Mouse (Mus musculus) embryonic facial prominence, embryonic 15.5 days (tissue): Measurements from ENCODE around the gene Cnot6. TPM values are rescaled to one million over a fixed set of nuclear protein-coding genes. Genes with fewer than 3 reads are reported as not detected.

Source experiments
- ATAC-seq: fragments of 200-750 bp; cut with Nextera tagmentation; 2 replicates; pipeline ENCODE4 v1.8.0; 2017; ENCODE audit warnings: low read depth, moderate TSS enrichment; ENCODE audit not compliant: insufficient number of reproducible peaks, low FRiP score, low TSS enrichment
- H3K27ac ChIP-seq: fragments of 300-500 bp; sonication (generic); replicated peaks from 2 replicates; pipeline ENCODE4 v1.5.1; 2015; ENCODE audit warnings: mild to moderate bottlenecking, inconsistent platforms
- H3K27me3 ChIP-seq: fragments of 300-500 bp; sonication (generic); 2 replicates; pipeline ENCODE4 v1.6.1; 2015; ENCODE audit warnings: inconsistent platforms
- H3K36me3 ChIP-seq: fragments of 300-500 bp; sonication (generic); 2 replicates; pipeline ENCODE4 v1.6.1; 2015; ENCODE audit warnings: mild to moderate bottlenecking, inconsistent platforms
- H3K4me1 ChIP-seq: fragments of 300-500 bp; sonication (generic); 2 replicates; pipeline ENCODE4 v1.6.1; 2015; ENCODE audit warnings: inconsistent platforms
- H3K4me2 ChIP-seq: fragments of 300-500 bp; sonication (generic); replicated peaks from 2 replicates; pipeline ENCODE4 v1.6.1; 2015; ENCODE audit warnings: mild to moderate bottlenecking, inconsistent platforms
- H3K4me3 ChIP-seq: fragments of 300-500 bp; sonication (generic); replicated peaks from 2 replicates; pipeline ENCODE4 v1.5.1; 2015; ENCODE audit warnings: mild to moderate bottlenecking, inconsistent platforms
- H3K9ac ChIP-seq: fragments of 300-500 bp; sonication (generic); 2 replicates; pipeline ENCODE4 v1.6.1; 2015; ENCODE audit warnings: inconsistent platforms
- H3K9me3 ChIP-seq: fragments of 300-500 bp; sonication (generic); replicated peaks from 2 replicates; pipeline ENCODE4 v1.6.1; 2016; ENCODE audit warnings: inconsistent platforms
- WGBS: fragments of 180-500 bp; shearing (Covaris S2); methylation state at CpG from one replicate; pipeline ENCODE4 v1.1.7; 2015; 5-methylcytosine and 5-hydroxymethylcytosine counted together
- polyA plus RNA-seq: library from polyadenylated mRNA; unstranded; fragments of >200 nt; fragmentation: Nextera tagmentation; extraction: Ambion mirVana; gene quantifications from 2 replicates; pipeline ENCODE4 v1.2.1, GENCODE M21; 2015

Cnot6 gene
- polyA plus RNA-seq, 1 experiment from 2014 or later, result 54.8 TPM

DNA sequence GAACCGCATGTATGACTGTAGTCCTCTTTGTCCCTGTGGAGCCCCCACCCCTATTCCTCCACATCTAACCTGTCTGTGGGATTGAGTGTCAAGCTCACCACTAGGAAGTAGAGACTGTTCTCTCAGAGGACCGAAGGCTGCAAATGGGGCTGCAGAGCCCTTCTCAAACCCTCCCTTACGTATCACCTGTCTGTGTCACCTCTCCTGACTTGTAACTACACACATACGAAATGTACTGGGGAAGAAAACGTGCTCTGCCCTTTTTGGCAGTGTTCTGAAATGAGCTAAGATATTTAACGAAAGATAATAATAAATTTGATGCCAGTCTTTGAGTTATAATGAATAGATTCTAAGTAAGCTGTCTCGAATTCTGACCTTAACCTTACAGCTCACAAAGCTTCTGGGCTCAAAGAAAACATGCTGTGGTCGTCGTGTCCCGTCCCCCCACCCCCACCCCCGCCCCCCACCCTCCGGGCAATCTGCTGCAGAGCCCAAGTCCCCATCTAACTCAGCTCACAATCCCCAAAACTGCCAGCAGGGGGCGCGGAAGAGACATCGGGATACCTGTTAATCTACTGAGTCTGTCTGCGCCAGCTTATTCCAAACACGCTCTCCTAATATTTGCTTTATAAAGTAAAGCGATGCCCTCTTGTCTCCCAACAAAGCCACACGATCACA is 60.0 kb downstream of the Cnot6 start:
- no peak overlapping the region for H3K4me3 ChIP-seq
- no peaks in the 10 kb centered on the region for H3K36me3 ChIP-seq
- H3K27me3 ChIP-seq, result no peaks in the 10 kb centered on the region
- no peaks in the 10 kb centered on the region for H3K9me3 ChIP-seq
- WGBS, result 20% methylated on average over 19 of the region's 19 CpGs
- peaks cover 13% of the 10 kb centered on the region for H3K4me1 ChIP-seq
- peak overlapping the region; percentile 34; the same call in 1 of the 2 replicates for H3K4me2 ChIP-seq
- ATAC-seq, result no peak; the same call in 1 of the 2 replicates
- H3K27ac ChIP-seq, result no peak overlapping the region
- H3K9ac ChIP-seq, result no peak overlapping the region

DNA sequence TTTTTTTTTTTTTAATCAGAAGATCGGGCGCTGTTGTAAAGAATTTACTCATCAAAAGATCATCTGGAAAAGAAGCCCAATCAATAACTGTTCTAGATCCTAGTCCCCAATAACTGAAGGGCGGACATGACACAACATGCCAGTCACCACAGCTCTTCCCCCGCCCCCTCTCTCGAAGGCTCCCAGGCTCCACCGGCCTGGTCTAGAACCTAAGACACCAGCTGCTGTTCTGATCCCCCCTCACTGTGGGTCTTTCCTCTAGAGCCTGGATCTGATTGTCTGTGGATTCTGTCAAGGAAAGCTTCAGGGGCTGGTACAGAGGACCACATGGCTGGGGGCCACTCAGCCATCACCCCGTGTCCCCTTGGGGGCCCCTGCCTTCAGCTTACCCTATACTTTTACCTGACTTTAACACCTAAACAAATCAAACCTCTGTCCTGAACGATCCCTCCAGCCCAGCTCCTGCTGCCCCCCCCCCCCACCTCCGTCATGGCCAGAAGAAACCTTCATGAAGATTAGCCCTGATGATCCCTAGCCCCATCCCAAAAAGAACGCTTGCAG is 60.7 kb downstream of the Cnot6 start:
- H3K4me1 ChIP-seq, result peaks cover 13% of the 10 kb centered on the region
- no peaks in the 10 kb centered on the region for H3K36me3 ChIP-seq
- H3K9ac ChIP-seq, result no peak overlapping the region
- no peak overlapping the region for H3K4me2 ChIP-seq
- H3K27ac ChIP-seq, result no peak overlapping the region
- ATAC-seq, result no peak; the same call in 1 of the 2 replicates
- H3K4me3 ChIP-seq, result no peak overlapping the region
- H3K9me3 ChIP-seq, result no peaks in the 10 kb centered on the region
- H3K27me3 ChIP-seq, result no peaks in the 10 kb centered on the region
- 82% methylated on average over 10 of the region's 10 CpGs for WGBS

DNA sequence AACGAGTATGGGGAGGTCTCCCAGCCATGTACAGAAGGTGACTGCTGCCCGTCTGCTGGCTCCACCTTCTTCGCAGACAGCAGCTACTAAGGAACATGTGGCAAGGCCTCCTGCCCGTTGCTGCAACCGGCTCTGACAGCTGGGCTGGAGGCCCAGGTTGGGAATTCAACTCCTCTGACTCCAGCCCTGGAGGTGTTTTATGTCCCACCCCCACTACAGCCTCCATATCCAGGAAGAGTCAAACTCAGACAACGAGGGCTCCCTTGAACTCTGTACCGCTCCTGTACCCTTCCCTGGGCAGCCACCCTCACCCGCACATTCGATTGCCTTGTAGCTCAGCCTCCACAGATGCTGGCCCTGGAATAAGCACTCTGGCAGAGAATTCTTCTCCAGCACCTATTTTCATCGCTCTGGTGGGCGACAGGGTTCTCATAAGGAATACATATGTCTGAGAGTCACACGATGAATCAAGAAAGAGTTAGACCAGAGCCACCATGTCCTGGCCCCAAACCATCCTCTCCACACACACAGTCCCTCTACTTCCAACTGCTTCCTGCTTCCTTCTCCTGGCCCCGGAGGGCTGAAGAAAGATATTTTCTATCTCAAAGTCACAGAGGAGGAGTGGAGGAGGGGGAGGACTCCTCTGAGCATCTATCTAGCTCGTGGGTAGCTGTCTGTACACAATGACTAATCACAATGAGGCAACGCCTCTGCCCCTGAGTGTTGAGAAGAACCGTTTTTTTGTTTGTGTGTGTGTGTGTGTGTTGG is 61.3 kb downstream of the Cnot6 start:
- ATAC-seq, result no peak
- H3K4me1 ChIP-seq, result peaks cover 13% of the 10 kb centered on the region
- no peak overlapping the region for H3K4me3 ChIP-seq
- WGBS, result 61% methylated on average over 16 of the region's 16 CpGs
- H3K9me3 ChIP-seq, result no peaks in the 10 kb centered on the region
- no peaks in the 10 kb centered on the region for H3K36me3 ChIP-seq
- no peak overlapping the region for H3K27ac ChIP-seq
- no peak overlapping the region for H3K9ac ChIP-seq
- H3K4me2 ChIP-seq, result no peak overlapping the region
- H3K27me3 ChIP-seq, result no peaks in the 10 kb centered on the region

DNA sequence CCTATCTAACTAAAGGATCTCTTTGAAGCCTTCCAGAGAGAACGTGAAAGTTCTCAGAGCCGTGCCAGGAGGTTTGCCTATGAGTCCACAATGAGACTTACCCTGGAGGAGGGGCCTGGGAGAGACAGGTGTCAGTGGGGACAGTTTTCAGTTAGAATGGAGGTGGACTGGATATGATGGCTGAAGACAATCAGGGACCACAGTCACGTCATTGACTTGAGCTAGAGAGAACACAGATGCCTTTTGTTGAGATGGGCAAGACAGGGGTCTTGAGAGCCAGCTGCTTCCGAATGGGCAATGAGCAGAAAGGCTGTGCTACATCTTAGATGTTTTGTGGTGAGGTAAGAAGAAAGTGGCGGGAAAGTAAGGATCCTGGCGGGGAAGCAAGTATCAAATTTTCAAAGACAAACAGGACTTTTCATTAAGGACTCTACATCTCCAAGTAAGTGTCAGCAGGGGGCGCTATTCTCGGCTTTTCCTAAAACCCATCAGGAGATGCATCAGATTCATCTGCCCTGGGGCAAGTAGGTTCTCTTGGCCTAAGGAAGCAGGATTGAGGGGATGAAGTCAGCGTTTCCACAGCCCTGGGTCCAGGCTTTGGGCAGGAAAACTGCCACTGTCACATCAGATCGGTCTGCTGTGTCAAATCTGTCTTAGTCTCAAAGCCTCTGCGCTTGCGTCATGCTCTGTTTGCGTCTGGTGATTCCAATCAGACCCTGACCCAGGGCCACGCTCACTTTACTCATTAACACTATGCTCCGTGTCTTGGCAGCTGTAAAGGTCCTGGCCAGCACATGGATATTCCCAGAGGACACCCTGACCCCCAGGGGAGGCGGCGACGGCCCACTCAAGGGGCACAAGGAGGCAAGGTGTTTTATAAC is 62.2 kb downstream of the Cnot6 start:
- H3K27me3 ChIP-seq, result no peaks in the 10 kb centered on the region
- WGBS, result 49% methylated on average over 18 of the region's 18 CpGs
- H3K9me3 ChIP-seq, result no peaks in the 10 kb centered on the region
- peaks cover 13% of the 10 kb centered on the region for H3K4me1 ChIP-seq
- no peak overlapping the region for H3K4me3 ChIP-seq
- no peak for ATAC-seq
- H3K36me3 ChIP-seq, result no peaks in the 10 kb centered on the region
- H3K4me2 ChIP-seq, result no peak overlapping the region
- no peak overlapping the region for H3K9ac ChIP-seq
- no peak overlapping the region for H3K27ac ChIP-seq

DNA sequence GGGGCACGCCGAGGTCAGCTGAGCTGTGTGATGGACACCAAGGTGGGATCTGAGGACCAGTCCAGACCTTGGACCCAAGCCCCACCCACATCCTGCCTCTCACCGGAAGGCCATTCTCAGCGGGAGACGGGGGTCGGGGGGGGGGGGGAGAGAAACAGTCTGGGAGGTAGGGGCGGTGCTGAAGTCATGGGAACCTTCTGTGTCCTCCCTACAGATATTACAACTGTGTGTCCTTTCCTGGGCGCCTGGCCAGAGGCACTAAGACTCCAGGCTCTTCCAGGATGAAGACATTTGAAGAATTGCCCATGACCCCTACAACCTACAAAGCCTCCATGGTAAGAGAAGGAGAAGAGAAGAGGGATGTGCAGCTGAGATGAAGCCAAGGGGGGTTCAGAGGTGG is 66.8 kb downstream of the Cnot6 start:
- peaks cover 2% of the 10 kb centered on the region for H3K4me1 ChIP-seq
- 64% methylated on average over 8 of the region's 8 CpGs for WGBS
- ATAC-seq, result no peak
- H3K9ac ChIP-seq, result no peak overlapping the region
- no peak overlapping the region for H3K4me2 ChIP-seq
- H3K9me3 ChIP-seq, result no peaks in the 10 kb centered on the region
- no peak overlapping the region for H3K4me3 ChIP-seq
- no peaks in the 10 kb centered on the region for H3K36me3 ChIP-seq
- H3K27ac ChIP-seq, result no peak overlapping the region
- no peaks in the 10 kb centered on the region for H3K27me3 ChIP-seq

DNA sequence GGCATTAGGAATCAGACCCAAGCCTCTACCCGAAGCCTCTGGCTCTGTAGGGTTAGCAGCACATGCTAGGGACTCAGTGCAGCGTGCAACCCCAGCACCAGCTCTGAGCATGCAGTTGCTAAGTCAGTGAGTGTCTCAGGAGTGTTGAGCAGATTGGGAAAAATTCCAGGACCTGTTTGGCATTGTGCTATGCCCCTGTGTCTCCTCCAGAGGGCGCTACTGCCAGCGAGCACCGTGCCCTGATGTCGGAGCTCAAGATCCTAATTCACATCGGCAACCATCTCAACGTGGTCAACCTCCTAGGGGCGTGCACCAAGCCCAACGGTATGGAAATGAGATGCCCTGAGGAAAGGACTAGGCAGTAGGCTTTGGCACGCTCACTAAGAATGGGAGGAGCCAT is 76.1 kb downstream of the Cnot6 start:
- H3K4me3 ChIP-seq, result no peak overlapping the region
- no peak overlapping the region for H3K27ac ChIP-seq
- H3K27me3 ChIP-seq, result peaks cover 61% of the 10 kb centered on the region
- H3K4me2 ChIP-seq, result no peak overlapping the region
- ATAC-seq, result no peak
- no peaks in the 10 kb centered on the region for H3K9me3 ChIP-seq
- peaks cover 10% of the 10 kb centered on the region; the same call in 1 of the 2 replicates for H3K4me1 ChIP-seq
- 5% methylated on average over 11 of the region's 11 CpGs for WGBS
- no peaks in the 10 kb centered on the region for H3K36me3 ChIP-seq
- H3K9ac ChIP-seq, result no peak overlapping the region

DNA sequence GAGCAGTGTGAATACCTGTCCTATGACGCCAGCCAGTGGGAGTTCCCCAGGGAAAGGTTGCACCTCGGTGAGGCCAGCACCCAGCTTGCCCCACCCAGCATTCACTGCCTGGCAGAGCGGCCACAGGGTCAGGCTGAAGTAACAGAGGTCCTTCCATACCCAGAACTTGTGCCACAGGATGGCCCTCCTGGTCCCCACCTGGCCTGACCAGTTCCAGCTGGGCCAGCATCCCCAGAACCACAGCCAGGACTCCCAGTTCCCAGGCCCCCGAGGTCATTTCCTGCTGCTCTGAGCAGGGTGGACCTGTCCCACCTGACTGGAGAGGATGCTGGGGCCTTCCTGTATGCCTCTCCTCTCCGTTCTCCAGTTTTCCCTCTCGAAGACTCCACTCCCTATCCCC is 76.9 kb downstream of the Cnot6 start:
- no peaks in the 10 kb centered on the region for H3K36me3 ChIP-seq
- H3K27me3 ChIP-seq, result peaks cover 61% of the 10 kb centered on the region
- WGBS, result 69% methylated on average over 6 of the region's 6 CpGs
- H3K4me2 ChIP-seq, result no peak overlapping the region
- H3K9me3 ChIP-seq, result no peaks in the 10 kb centered on the region
- no peak for ATAC-seq
- no peak overlapping the region for H3K4me3 ChIP-seq
- H3K9ac ChIP-seq, result no peak overlapping the region
- peaks cover 10% of the 10 kb centered on the region; the same call in 1 of the 2 replicates for H3K4me1 ChIP-seq
- H3K27ac ChIP-seq, result no peak overlapping the region

DNA sequence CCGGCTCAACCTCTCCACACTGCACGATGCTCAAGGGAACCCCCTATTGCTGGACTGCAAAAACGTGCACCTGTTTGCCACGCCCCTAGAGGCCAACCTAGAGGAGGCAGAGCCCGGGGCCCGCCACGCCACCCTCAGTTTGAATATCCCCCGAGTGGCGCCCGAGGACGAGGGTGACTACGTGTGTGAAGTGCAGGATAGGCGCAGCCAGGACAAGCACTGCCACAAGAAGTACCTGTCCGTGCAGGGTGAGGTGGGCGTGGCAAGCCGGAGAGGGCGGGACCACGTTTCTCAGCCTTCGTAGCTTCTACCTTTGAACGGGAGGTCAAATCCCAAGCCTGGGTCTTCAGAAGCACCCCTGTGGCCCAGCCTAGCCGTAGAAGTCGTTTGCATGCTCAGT is 78.4 kb downstream of the Cnot6 start:
- Histone ChIP-seq H3K27ac (no peak overlapping the region), H3K36me3 (no peaks in the 10 kb centered on the region), H3K9ac (no peak overlapping the region), H3K4me2 (peak overlapping the region; percentile 32), H3K9me3 (no peaks in the 10 kb centered on the region), H3K4me3 (peak overlapping the region; percentile 21), H3K4me1 (peaks cover 10% of the 10 kb centered on the region; the same call in 1 of the 2 replicates), H3K27me3 (peaks cover 59% of the 10 kb centered on the region)
- 8% methylated on average over 22 of the region's 22 CpGs for WGBS
- ATAC-seq, result no peak

DNA sequence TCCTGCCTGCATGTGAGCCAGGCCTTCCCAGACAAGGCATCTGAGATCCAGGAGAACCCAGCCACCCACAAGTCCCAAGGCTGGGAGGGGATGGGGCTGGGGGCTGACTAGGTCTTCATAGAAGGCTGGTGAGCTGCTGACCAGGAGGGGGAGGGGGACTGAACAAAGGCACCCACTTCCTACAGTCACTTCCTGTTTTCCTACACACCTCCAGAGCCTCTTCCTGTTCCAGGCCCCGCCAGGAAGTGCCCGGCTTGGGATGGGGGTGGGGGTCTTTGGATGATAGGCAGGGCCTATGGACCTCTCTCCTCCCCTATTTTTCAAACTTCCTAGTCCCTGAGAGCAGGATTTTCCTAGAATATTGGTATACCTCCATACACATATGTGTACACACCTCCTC is 80.3 kb downstream of the Cnot6 start:
- Histone ChIP-seq H3K4me2 (no peak overlapping the region), H3K9ac (no peak overlapping the region), H3K27ac (no peak overlapping the region), H3K4me3 (no peak overlapping the region), H3K36me3 (no peaks in the 10 kb centered on the region), H3K27me3 (peaks cover 46% of the 10 kb centered on the region), H3K4me1 (peaks cover 10% of the 10 kb centered on the region; the same call in 1 of the 2 replicates), H3K9me3 (no peaks in the 10 kb centered on the region)
- no peak; the same call in 1 of the 2 replicates for ATAC-seq
- WGBS, result 44% methylated on average over 2 of the region's 2 CpGs

DNA sequence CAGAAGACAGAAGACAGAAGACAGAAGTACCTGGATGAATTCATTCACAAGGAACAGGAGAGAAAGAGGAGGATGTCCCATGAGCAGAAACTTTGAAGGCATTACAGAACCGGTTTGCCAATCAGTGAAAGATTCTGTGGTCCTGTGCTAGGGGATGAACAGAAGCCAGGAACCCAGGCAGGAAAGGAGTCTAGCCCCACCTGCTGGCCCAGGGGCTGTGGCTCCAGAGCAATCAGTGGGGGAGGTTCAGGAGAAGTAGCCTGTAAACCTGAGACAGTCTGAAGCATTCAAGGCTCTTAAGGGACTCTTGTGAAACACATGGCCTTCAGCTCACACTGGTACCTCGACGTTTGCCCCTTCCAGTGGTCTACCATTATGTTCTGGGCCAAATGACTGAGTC is 81.4 kb downstream of the Cnot6 start:
- no peaks in the 10 kb centered on the region for H3K9me3 ChIP-seq
- H3K4me1 ChIP-seq, result peaks cover 10% of the 10 kb centered on the region; the same call in 1 of the 2 replicates
- H3K36me3 ChIP-seq, result no peaks in the 10 kb centered on the region
- peaks cover 35% of the 10 kb centered on the region for H3K27me3 ChIP-seq
- WGBS, result 28% methylated on average over 3 of the region's 3 CpGs
- no peak overlapping the region for H3K27ac ChIP-seq
- H3K9ac ChIP-seq, result no peak overlapping the region
- no peak overlapping the region for H3K4me3 ChIP-seq
- ATAC-seq, result no peak
- no peak overlapping the region for H3K4me2 ChIP-seq

DNA sequence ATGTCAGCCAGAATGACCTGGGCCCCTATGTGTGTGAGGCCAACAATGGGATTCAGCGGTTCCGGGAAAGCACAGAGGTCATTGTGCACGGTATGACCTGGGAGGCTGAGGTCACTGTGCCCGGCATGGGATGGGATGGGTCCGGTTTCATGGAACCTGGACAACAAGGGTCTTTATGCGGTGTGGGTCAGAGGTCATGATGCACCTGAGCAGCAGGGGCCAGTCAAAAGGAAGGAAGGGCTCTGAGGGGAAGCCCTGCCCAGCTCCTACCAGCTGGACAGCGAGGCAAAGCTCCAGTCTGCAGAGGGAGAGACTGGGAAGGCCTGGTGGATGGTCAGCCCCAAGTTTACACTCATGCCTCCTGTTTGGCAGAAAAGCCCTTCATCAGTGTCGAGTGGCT is 85.8 kb downstream of the Cnot6 start:
- H3K9ac ChIP-seq, result no peak overlapping the region
- H3K4me1 ChIP-seq, result no peaks in the 10 kb centered on the region
- no peak overlapping the region for H3K27ac ChIP-seq
- no peaks in the 10 kb centered on the region; the same call in 1 of the 2 replicates for H3K27me3 ChIP-seq
- no peaks in the 10 kb centered on the region for H3K36me3 ChIP-seq
- ATAC-seq, result no peak
- WGBS, result 62% methylated on average over 8 of the region's 8 CpGs
- no peak overlapping the region for H3K4me2 ChIP-seq
- H3K9me3 ChIP-seq, result no peaks in the 10 kb centered on the region
- no peak overlapping the region for H3K4me3 ChIP-seq
